Mouse (Mus musculus) heart, embryonic 13.5 days (tissue): ENCODE results near the gene Mrps18b. TPM values are rescaled to one million over a fixed set of nuclear protein-coding genes. Genes with fewer than 3 reads are reported as not detected.
A peak's percentile ranks its signal among the peaks of the same experiment; 100 is the strongest.

Experiments
- ATAC-seq: fragments of 200-750 bp; cut with Nextera tagmentation; 2 replicates; pipeline ENCODE4 v1.8.0; 2017; ENCODE audit warnings: moderate TSS enrichment; ENCODE audit not compliant: insufficient number of reproducible peaks, low FRiP score, low TSS enrichment; ENCODE audit errors: extremely low read depth
- H3K27ac ChIP-seq: fragments of 300-500 bp; sonication (generic); replicated peaks from 2 replicates; pipeline ENCODE4 v1.5.1; 2015; ENCODE audit warnings: moderate library complexity, mild to moderate bottlenecking, inconsistent platforms
- H3K27me3 ChIP-seq: fragments of 300-500 bp; sonication (generic); replicated peaks from 2 replicates; pipeline ENCODE4 v1.6.1; 2015; ENCODE audit warnings: mild to moderate bottlenecking, inconsistent platforms
- H3K36me3 ChIP-seq: fragments of 300-500 bp; sonication (generic); 2 replicates; pipeline ENCODE4 v1.6.1; 2015; ENCODE audit warnings: mild to moderate bottlenecking, inconsistent platforms
- H3K4me1 ChIP-seq: fragments of 300-500 bp; sonication (generic); 2 replicates; pipeline ENCODE4 v1.6.1; 2015; ENCODE audit warnings: inconsistent platforms
- H3K4me2 ChIP-seq: fragments of 300-500 bp; sonication (generic); 2 replicates; pipeline ENCODE4 v1.6.1; 2015; ENCODE audit warnings: inconsistent platforms, mild to moderate bottlenecking, moderate library complexity
- H3K4me3 ChIP-seq: fragments of 300-500 bp; sonication (generic); 2 replicates; pipeline ENCODE4 v1.5.1; 2015; ENCODE audit warnings: moderate library complexity, mild to moderate bottlenecking, inconsistent platforms
- H3K9ac ChIP-seq: fragments of 300-500 bp; sonication (generic); 2 replicates; pipeline ENCODE4 v1.6.1; 2015; ENCODE audit warnings: inconsistent platforms, mild to moderate bottlenecking, moderate library complexity
- H3K9me3 ChIP-seq: fragments of 300-500 bp; sonication (generic); 2 replicates; pipeline ENCODE4 v1.6.1; 2016; ENCODE audit warnings: inconsistent platforms
- WGBS: fragments of 180-500 bp; shearing (Covaris S2); methylation state at CpG from one replicate; pipeline ENCODE4 v1.1.7; 2015; ENCODE audit warnings: mixed read lengths; 5-methylcytosine and 5-hydroxymethylcytosine counted together
- polyA plus RNA-seq: library from polyadenylated mRNA; unstranded; fragments of >200 nt; fragmentation: Nextera tagmentation; extraction: Ambion mirVana; gene quantifications from 2 replicates; pipeline ENCODE4 v1.2.1, GENCODE M21; 2015

The Mrps18b gene
- polyA plus RNA-seq, 1 experiment from 2014 or later: 67.8 TPM

GRCm38 (mm10) chr17:35870884-35871696 lies 45.1 kb downstream of the Mrps18b start:
- Histone ChIP-seq H3K4me2 (peak overlapping the region; percentile 96), H3K27ac (peak overlapping the region; percentile 97), H3K9ac (peak overlapping the region; percentile 91), H3K36me3 (peaks cover 53% of the 10 kb centered on the region), H3K27me3 (no peaks in the 10 kb centered on the region), H3K9me3 (no peaks in the 10 kb centered on the region), H3K4me1 (peaks cover 70% of the 10 kb centered on the region), H3K4me3 (peak overlapping the region; percentile 68)
- ATAC-seq: no peak
- WGBS: 53% methylated on average over 8 of the region's 8 CpGs

DNA sequence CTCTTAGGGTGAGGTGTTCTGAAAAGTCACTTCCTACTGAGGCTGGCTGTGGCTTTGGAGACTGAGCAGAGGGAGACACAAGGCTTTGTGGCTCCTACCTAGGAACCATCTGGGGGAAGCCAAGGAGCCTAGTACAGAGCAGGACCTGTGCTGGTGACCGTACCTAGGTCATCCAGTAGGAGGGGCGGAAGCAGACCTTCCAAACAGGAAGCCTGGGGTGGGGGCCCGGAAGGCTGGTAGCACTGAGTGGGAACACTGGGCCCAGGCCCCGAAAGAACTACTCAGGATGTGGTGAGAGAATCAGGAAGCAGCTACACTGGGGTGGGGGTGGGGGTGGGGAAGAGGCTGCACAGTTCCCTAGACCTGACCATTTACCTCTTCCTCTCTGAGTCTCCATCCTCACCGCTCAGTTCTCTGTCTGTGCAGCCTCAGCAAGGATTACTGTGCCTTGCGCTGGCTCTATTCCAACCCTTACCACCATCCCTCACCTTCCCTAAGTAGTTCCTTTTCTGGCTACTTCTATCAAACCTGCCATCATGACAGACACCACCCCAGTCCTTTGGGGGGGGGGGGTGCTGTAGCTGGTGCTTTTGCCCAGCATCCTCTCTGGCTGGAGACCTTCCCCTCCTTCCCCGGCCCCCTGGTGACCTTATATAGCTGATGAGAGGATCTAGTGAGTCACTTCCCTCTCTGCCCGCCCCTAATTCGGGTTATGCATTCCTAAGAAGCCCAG lies 45.9 kb downstream of the Mrps18b start:
- no peaks in the 10 kb centered on the region for H3K9me3 ChIP-seq
- ATAC-seq: no peak; the same call in 1 of the 2 replicates
- H3K36me3 ChIP-seq: peaks cover 47% of the 10 kb centered on the region
- H3K4me3 ChIP-seq: peak overlapping the region; percentile 68
- H3K9ac ChIP-seq: peak overlapping the region; percentile 91
- peaks cover 70% of the 10 kb centered on the region for H3K4me1 ChIP-seq
- H3K27ac ChIP-seq: peak overlapping the region; percentile 97
- WGBS: 28% methylated on average over 9 of the region's 9 CpGs
- peak overlapping the region; percentile 96 for H3K4me2 ChIP-seq
- no peaks in the 10 kb centered on the region for H3K27me3 ChIP-seq

- H3K4me1 ChIP-seq: peaks cover 78% of the 10 kb centered on the region
- H3K27ac ChIP-seq: peak overlapping the region; percentile 97
- no peaks in the 10 kb centered on the region for H3K27me3 ChIP-seq
- H3K36me3 ChIP-seq: peaks cover 39% of the 10 kb centered on the region
- H3K9ac ChIP-seq: peak overlapping the region; percentile 91
- no peak for ATAC-seq
- 4% methylated on average over 7 of the region's 7 CpGs for WGBS
- no peaks in the 10 kb centered on the region for H3K9me3 ChIP-seq
- peak overlapping the region; percentile 68 for H3K4me3 ChIP-seq
- peak overlapping the region; percentile 96 for H3K4me2 ChIP-seq
Measured at GRCm38 (mm10) chr17:35869346-35870067, 46.7 kb downstream of the Mrps18b start.

- Histone ChIP-seq H3K4me1 (peaks cover 78% of the 10 kb centered on the region), H3K4me2 (peak overlapping the region; percentile 96), H3K36me3 (peaks cover 33% of the 10 kb centered on the region), H3K27me3 (no peaks in the 10 kb centered on the region), H3K4me3 (peak overlapping the region; percentile 68), H3K9ac (peak overlapping the region; percentile 91), H3K9me3 (no peaks in the 10 kb centered on the region), H3K27ac (peak overlapping the region; percentile 97)
- WGBS: 5% methylated on average over 7 of the region's 7 CpGs
- ATAC-seq: no peak
Measured at GRCm38 (mm10) chr17:35868961-35869345, 47.2 kb downstream of the Mrps18b start.

DNA sequence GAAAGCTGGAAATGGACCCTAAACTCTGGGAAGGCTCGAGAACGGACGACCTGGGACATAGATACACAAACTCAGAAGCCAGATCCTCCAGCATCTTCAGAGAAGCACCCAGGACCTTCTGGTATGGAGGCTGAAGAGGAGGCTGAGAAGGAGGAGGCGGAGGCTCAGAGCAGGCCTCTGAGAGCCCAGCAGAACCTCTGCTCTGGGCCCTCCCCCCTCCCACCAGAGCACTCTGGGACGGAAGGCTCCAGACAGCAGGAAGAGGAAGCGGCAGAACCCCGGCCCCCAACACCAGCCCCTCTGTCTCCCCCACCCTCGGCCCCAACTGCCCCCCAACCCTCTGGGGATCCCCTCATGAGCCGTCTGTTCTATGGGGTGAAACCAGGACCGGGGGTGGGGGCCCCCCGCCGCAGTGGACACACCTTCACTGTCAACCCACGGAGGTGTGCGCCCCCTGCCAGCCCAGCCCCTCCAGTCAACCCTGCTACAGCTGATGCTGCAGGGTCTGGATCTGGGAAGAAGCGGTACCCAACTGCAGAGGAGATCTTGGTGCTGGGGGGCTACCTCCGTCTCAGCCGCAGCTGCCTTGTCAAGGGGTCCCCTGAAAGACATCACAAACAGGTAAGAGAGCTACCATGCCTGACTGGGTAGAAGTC lies 47.9 kb downstream of the Mrps18b start:
- Histone ChIP-seq H3K36me3 (peaks cover 30% of the 10 kb centered on the region), H3K9me3 (no peaks in the 10 kb centered on the region), H3K27me3 (no peaks in the 10 kb centered on the region), H3K4me1 (peaks cover 72% of the 10 kb centered on the region), H3K9ac (peak overlapping the region; percentile 91), H3K4me2 (peak overlapping the region; percentile 96), H3K27ac (peak overlapping the region; percentile 97), H3K4me3 (peak overlapping the region; percentile 68)
- ATAC-seq: no peak
- whole genome bisulfite sequencing: 23% methylated on average over 15 of the region's 17 CpGs

- H3K36me3 ChIP-seq: peaks cover 23% of the 10 kb centered on the region
- WGBS: 7% methylated on average over 26 of the region's 26 CpGs
- no peak for ATAC-seq
- H3K27me3 ChIP-seq: no peaks in the 10 kb centered on the region
- H3K9me3 ChIP-seq: no peaks in the 10 kb centered on the region
- H3K9ac ChIP-seq: peak overlapping the region; percentile 91
- H3K4me1 ChIP-seq: peaks cover 62% of the 10 kb centered on the region
- peak overlapping the region; percentile 68 for H3K4me3 ChIP-seq
- H3K4me2 ChIP-seq: peak overlapping the region; percentile 96
- H3K27ac ChIP-seq: peak overlapping the region; percentile 97
Measured at GRCm38 (mm10) chr17:35866911-35867890, 49.0 kb downstream of the Mrps18b start.

DNA sequence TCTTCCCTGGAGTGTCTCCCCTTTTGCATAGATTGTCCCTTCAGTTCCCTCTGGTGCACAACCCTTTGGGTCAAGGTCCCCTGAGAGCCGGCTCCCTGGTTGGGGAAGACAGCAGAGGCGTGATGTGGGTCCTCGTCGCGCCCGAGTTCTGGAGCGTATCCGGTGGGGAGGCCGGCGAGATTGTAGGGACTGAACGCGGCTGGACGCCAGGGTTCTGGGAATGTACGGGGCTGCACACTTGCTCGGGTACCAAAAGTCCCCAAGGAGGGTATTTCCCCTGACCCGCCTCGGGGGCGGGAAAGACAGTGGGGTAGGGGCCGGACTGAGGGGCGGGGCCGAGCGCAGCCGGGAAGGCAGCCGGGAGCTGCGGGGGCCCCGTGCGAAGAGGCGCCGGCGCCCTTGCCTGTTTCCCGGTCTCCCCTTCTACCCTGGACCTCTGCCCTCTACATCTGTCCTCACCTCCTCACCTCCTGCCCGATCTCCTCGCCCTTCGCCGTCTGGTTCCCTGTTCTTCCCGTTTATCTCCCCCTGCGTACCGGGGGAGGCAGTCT lies 49.8 kb downstream of the Mrps18b start:
- WGBS: 0% methylated on average over 30 of the region's 38 CpGs
- H3K4me2 ChIP-seq: peak overlapping the region; percentile 96
- H3K9ac ChIP-seq: peak overlapping the region; percentile 91
- H3K4me1 ChIP-seq: peaks cover 63% of the 10 kb centered on the region
- H3K27me3 ChIP-seq: no peaks in the 10 kb centered on the region
- H3K4me3 ChIP-seq: peak overlapping the region; percentile 68
- peak; percentile 44; the same call in 1 of the 2 replicates for ATAC-seq
- H3K36me3 ChIP-seq: peaks cover 17% of the 10 kb centered on the region
- no peaks in the 10 kb centered on the region for H3K9me3 ChIP-seq
- peak overlapping the region; percentile 97 for H3K27ac ChIP-seq

GRCm38 (mm10) chr17:35865481-35866280 lies 50.5 kb downstream of the Mrps18b start, which contains the start of gene Ppp1r18:
TSS of gene Ppp1r18 (plus strand) at chr17:35865593.
- H3K4me2 ChIP-seq: peak within 1 kb of the TSS; percentile 96
- H3K27ac ChIP-seq: peak within 1 kb of the TSS; percentile 97
- H3K9ac ChIP-seq: peak within 1 kb of the TSS; percentile 91
- 1% methylated on average over 46 of the region's 48 CpGs for WGBS
- peak; percentile 31; the same call in 1 of the 2 replicates for ATAC-seq
- H3K4me1 ChIP-seq: peaks cover 59% of the 10 kb centered on the region
- H3K9me3 ChIP-seq: no peaks in the 10 kb centered on the region
- peak within 1 kb of the TSS; percentile 68 for H3K4me3 ChIP-seq
- H3K27me3 ChIP-seq: no peaks in the 10 kb centered on the region
- peaks cover 11% of the 10 kb centered on the region for H3K36me3 ChIP-seq

- Histone ChIP-seq H3K27ac (peak overlapping the region; percentile 97), H3K27me3 (no peaks in the 10 kb centered on the region), H3K9ac (peak overlapping the region; percentile 91), H3K36me3 (peaks cover 8% of the 10 kb centered on the region; the same call in 1 of the 2 replicates), H3K4me3 (peak overlapping the region; percentile 68), H3K4me1 (peaks cover 55% of the 10 kb centered on the region), H3K9me3 (no peaks in the 10 kb centered on the region), H3K4me2 (peak overlapping the region; percentile 96)
- no peak for ATAC-seq
- WGBS: 29% methylated on average over 10 of the region's 10 CpGs
Measured at GRCm38 (mm10) chr17:35864832-35865353, 51.3 kb downstream of the Mrps18b start.
